Mouse (Mus musculus) midbrain, embryonic 11.5 days (tissue): Measurements from ENCODE around the gene Cyb5rl. TPM values are rescaled to one million over a fixed set of nuclear protein-coding genes. Genes with fewer than 3 reads are reported as not detected.

Source experiments
- ATAC-seq: fragments of 200-750 bp; cut with Nextera tagmentation; 2 replicates; pipeline ENCODE4 v1.8.0; 2017; ENCODE audit warnings: moderate TSS enrichment, moderate library complexity; ENCODE audit not compliant: low FRiP score
- DNase-seq: peaks from one replicate; pipeline ENCODE4 v3.0.0; 2015; ENCODE audit warnings: low spot score; ENCODE audit errors: missing footprints
- H3K27ac ChIP-seq: fragments of 300-500 bp; sonication (generic); 2 replicates; pipeline ENCODE4 v1.5.1; 2014; ENCODE audit warnings: low read depth, low read length
- H3K27me3 ChIP-seq: fragments of 300-500 bp; sonication (generic); 2 replicates; pipeline ENCODE4 v1.6.1; 2014; ENCODE audit warnings: mild to moderate bottlenecking, low read length, moderate library complexity, mixed read lengths; ENCODE audit not compliant: control insufficient read depth, insufficient read depth
- H3K36me3 ChIP-seq: fragments of 300-500 bp; sonication (generic); 2 replicates; pipeline ENCODE4 v1.6.1; 2014; ENCODE audit warnings: mild to moderate bottlenecking, low read length, moderate library complexity, mixed read lengths; ENCODE audit not compliant: control insufficient read depth, insufficient read depth
- H3K4me1 ChIP-seq: fragments of 300-500 bp; sonication (generic); 2 replicates; pipeline ENCODE4 v1.6.1; 2014; ENCODE audit warnings: low read length; ENCODE audit not compliant: control insufficient read depth, insufficient read depth
- H3K4me2 ChIP-seq: fragments of 300-500 bp; sonication (generic); 2 replicates; pipeline ENCODE4 v1.6.1; 2014; ENCODE audit warnings: mild to moderate bottlenecking, moderate library complexity
- H3K4me3 ChIP-seq: fragments of 300-500 bp; sonication (generic); 2 replicates; pipeline ENCODE4 v1.5.1; 2014; ENCODE audit warnings: low read depth, low read length
- H3K9ac ChIP-seq: fragments of 300-500 bp; sonication (generic); 2 replicates; pipeline ENCODE4 v1.6.1; 2014; ENCODE audit warnings: low read length
- H3K9me3 ChIP-seq: fragments of 300-500 bp; sonication (generic); 2 replicates; pipeline ENCODE4 v1.6.1; 2016; ENCODE audit warnings: low read length; ENCODE audit not compliant: control insufficient read depth
- WGBS: fragments of 180-500 bp; shearing (Covaris S2); extraction: QIAGEN DNeasy Blood & Tissue Kit; methylation state at CpG from one replicate; pipeline ENCODE4 v1.1.7; 2014; 5-methylcytosine and 5-hydroxymethylcytosine counted together
- polyA plus RNA-seq: library from polyadenylated mRNA; unstranded; fragments of >200 nt; fragmentation: Nextera tagmentation; extraction: Ambion mirVana; gene quantifications from 2 replicates; pipeline ENCODE4 v1.2.1, GENCODE M21; 2014

The Cyb5rl gene
- polyA plus RNA-seq: 5.6 TPM in 2 replicates

DNA sequence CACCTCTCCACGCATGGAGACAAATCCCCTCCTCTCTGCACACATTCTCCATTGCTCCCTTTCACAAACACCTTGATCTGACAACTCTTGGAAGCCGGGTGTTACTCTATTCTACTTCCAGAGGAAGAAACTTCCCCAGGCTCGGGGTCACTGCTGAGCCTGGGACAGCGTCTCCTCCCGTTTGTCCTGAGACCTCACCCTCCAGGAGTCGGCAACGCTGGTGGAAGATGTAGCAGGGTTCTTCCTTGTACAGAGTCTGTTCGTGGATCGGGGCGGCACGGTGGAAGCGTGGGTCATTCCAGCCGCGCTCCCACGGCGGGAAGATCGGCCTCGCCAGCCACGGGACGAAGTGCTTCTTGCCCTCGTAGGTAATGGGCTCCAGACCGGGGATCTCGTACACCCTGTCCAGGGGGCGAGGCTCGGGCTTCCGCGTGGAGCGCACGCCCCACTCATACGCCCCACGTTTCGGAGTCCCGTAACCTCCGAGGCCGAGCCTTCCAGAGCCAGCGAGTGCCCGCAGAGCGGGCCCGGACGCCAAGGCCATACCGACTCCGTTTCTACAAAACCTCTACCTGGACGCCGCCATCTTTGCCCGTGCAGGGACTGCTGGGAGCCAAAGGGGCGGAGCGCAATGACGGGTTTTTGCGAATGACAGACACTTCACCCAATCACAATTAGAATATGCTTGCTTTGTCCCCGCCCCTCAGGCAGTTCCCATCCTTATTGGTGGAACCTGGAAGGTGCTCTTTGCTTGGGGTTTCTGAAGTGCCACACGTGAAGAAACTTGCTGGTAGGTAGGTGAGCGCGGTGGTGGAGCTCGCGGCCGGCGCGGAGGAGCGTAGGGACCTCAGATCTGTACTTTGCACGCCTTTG is at the start of gene Cyb5rl, which contains the start of gene Mrpl37:
Cyb5rl (plus strand) TSS at position 737 of the 873 bp plus-strand sequence.
Mrpl37 (minus strand) TSS at position 617 of the 873 bp plus-strand sequence.
- ATAC-seq (peak; percentile 99), DNase-seq (peak; percentile 99)
- Histone ChIP-seq H3K9ac (peak within 1 kb of the TSS; percentile 87), H3K9me3 (no peaks in the 10 kb centered on the region), H3K27me3 (no peaks in the 10 kb centered on the region), H3K36me3 (peaks cover 8% of the 10 kb centered on the region), H3K27ac (no peak within 1 kb of the TSS), H3K4me2 (peak within 1 kb of the TSS; percentile 99), H3K4me3 (peak within 1 kb of the TSS; percentile 90), H3K4me1 (peaks cover 12% of the 10 kb centered on the region)
- under 1% methylated on average over 60 of the region's 60 CpGs for WGBS

DNA sequence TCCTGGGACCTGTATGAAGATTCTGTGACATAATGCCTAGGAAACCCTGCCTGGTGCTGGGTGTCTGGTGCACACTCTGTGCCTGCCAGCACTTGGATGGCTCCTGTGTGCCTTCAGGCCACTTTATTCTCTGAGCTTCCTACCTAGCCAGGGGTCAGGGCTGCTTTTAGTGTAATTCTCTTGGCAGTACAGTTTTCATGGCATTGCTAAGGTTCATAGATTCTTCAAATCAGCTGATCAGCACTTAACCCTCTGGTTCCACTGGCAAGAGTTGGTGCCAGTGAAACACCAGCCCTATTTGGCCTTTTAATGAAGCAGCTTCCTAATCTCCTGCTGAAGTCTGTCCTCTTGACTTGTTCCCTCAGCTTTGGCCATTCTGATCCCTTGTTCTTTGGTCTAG is 49.5 kb upstream of the Cyb5rl start:
- Histone ChIP-seq H3K4me3 (no peak overlapping the region), H3K27ac (no peak overlapping the region), H3K9ac (no peak overlapping the region), H3K27me3 (no peaks in the 10 kb centered on the region), H3K4me1 (peaks cover 46% of the 10 kb centered on the region), H3K9me3 (no peaks in the 10 kb centered on the region), H3K36me3 (no peaks in the 10 kb centered on the region), H3K4me2 (no peak overlapping the region)
- ATAC-seq (no peak), DNase-seq (no peak)

DNA sequence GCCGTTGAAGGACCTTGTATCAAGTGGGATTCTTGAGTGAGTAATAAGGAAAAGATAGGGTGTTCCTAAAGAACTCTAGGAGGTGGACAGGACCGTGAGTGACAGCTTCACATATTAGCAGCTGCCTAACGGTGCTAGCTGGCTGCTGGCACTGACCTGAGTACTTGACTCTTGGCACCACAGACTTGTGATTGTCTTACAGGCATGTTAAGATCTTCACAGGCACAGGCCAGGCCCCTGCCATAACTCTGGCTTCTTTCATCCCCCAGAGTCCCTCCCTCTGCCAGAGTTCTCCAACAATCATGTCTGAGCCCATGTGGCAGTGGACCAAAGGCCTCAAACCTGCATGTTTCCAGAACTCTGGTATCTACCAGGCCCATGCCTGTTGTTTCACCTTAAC is 48.3 kb upstream of the Cyb5rl start:
- peaks cover 48% of the 10 kb centered on the region for H3K4me1 ChIP-seq
- H3K9ac ChIP-seq: peak overlapping the region; percentile 42
- no peak for ATAC-seq
- H3K36me3 ChIP-seq: no peaks in the 10 kb centered on the region; the same call in 1 of the 2 replicates
- no peak overlapping the region for H3K4me3 ChIP-seq
- H3K27me3 ChIP-seq: no peaks in the 10 kb centered on the region
- H3K4me2 ChIP-seq: no peak overlapping the region
- no peak for DNase-seq
- H3K9me3 ChIP-seq: no peaks in the 10 kb centered on the region
- no peak overlapping the region for H3K27ac ChIP-seq
- WGBS: 84% methylated on average over 3 of the region's 3 CpGs

DNA sequence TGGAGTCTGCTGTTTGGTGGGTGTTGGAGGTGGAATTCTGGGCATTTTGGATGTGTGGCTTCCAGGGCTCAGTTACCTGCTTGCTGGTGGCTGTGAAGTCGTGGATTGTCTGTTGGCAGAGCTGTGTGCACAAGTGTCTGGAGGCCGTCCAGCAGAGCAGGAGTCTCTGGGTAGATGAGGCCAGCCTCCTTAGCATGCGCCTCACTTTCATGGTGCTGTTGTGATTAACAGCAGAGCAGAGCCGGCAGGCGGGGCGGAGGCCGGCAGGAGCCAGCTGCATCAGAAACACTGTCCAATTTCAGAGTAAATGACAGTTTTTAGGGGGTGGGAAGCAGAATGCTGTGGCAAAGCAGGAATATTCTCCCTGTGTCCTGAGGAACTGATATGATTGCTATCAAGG is 47.8 kb upstream of the Cyb5rl start:
- Histone ChIP-seq H3K27me3 (no peaks in the 10 kb centered on the region), H3K4me3 (no peak overlapping the region), H3K27ac (peak overlapping the region; percentile 40; the same call in 1 of the 2 replicates), H3K9ac (peak overlapping the region; percentile 42), H3K9me3 (no peaks in the 10 kb centered on the region), H3K4me2 (no peak overlapping the region), H3K4me1 (peaks cover 48% of the 10 kb centered on the region), H3K36me3 (no peaks in the 10 kb centered on the region; the same call in 1 of the 2 replicates)
- DNase-seq (no peak), ATAC-seq (no peak)
- WGBS: 69% methylated on average over 7 of the region's 7 CpGs

DNA sequence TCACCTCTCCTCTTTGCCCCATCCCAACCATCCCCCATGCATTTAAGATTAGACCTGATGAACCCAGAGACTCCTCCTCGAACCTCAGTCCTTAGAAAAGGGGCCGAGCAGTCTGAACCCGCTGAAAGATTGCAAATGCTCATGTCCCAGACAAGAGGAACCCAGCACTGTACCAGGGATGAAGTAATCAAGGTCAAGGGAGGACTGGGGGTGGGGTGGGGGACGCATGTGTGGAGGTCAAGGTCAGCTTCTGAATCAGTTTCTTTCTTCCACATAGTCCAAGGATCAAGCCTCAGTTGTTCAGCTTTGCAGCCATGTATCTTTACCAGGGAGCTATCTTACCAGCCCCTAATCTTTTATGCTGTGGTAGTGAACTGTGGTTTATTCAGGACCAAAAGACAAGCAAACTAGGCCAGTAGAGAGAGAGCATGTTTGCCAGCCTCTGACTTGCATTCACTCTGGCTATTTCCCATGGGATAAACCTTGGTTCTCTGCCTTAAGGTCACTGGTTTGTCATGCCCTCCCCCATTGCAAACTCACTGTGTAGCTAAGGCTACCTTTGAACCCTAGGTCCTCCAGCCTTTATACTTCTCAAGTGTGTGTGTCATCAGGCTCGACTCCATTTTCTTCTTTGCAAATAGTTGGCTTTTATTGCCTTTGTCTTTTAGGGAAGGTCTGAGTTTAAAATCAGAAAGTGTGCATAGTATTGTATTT is 46.3 kb upstream of the Cyb5rl start:
- H3K4me1 ChIP-seq: peaks cover 40% of the 10 kb centered on the region
- H3K36me3 ChIP-seq: no peaks in the 10 kb centered on the region; the same call in 1 of the 2 replicates

DNA sequence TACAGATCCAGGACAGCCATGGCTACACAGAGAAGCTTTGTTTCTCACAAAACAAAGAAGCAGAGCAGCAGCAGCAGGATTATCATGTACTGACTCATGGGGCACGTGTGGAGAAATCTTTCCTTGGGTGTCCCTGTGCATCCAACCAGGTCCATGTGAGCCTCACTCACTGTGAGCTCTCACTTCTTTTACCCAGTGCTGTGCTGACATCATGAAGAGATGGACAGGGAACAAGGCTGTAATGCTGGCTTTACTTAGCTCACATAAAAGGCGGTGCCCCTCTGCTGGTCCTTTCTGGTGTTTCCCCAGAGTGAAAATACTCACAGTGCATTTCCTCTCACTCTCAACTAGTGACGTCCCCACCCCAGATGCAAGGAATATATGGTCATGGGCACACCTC is 45.3 kb upstream of the Cyb5rl start:
- WGBS: 66% methylated on average over 3 of the region's 3 CpGs
- H3K27ac ChIP-seq: no peak overlapping the region; the same call in 1 of the 2 replicates
- H3K36me3 ChIP-seq: no peaks in the 10 kb centered on the region; the same call in 1 of the 2 replicates
- ATAC-seq (no peak), DNase-seq (no peak)
- no peak overlapping the region for H3K4me3 ChIP-seq
- no peaks in the 10 kb centered on the region for H3K27me3 ChIP-seq
- no peak overlapping the region; the same call in 1 of the 2 replicates for H3K9ac ChIP-seq
- H3K9me3 ChIP-seq: no peaks in the 10 kb centered on the region
- no peak overlapping the region for H3K4me2 ChIP-seq
- peaks cover 30% of the 10 kb centered on the region for H3K4me1 ChIP-seq

More for the DNA sequence above, 46.3 kb upstream of the Cyb5rl start:
- DNase-seq (no peak), ATAC-seq (no peak)
- Histone ChIP-seq H3K9ac (no peak overlapping the region), H3K27ac (no peak overlapping the region), H3K27me3 (no peaks in the 10 kb centered on the region), H3K4me2 (no peak overlapping the region), H3K4me3 (no peak overlapping the region), H3K9me3 (no peaks in the 10 kb centered on the region)
- WGBS: 72% methylated on average over 5 of the region's 5 CpGs

DNA sequence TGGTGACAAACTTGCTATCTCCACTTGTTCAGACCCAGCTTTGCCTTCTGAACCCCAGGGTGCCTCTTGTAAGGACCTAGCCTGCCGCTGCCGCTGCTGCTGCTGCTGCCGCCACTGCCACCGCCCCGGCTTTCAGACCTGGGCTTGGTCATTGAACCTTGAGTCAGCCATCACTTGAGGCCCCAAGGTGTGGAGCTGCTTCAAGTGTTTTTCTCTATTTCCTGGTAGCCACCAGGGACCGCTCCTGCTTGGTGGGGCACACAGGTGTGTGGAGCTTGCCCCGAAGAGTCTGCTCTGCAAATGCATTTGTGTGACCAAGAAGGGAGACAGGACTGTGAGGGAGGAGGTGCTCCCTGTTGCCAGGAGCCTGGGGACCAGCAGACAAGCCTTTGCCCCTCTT is 41.9 kb upstream of the Cyb5rl start:
- H3K9me3 ChIP-seq: no peaks in the 10 kb centered on the region
- no peak overlapping the region for H3K4me3 ChIP-seq
- no peaks in the 10 kb centered on the region; the same call in 1 of the 2 replicates for H3K36me3 ChIP-seq
- peaks cover 14% of the 10 kb centered on the region for H3K4me1 ChIP-seq
- no peak overlapping the region for H3K4me2 ChIP-seq
- WGBS: 88% methylated on average over 7 of the region's 7 CpGs
- ATAC-seq: no peak
- no peak overlapping the region for H3K27ac ChIP-seq
- DNase-seq: no peak
- H3K9ac ChIP-seq: no peak overlapping the region
- no peaks in the 10 kb centered on the region for H3K27me3 ChIP-seq

DNA sequence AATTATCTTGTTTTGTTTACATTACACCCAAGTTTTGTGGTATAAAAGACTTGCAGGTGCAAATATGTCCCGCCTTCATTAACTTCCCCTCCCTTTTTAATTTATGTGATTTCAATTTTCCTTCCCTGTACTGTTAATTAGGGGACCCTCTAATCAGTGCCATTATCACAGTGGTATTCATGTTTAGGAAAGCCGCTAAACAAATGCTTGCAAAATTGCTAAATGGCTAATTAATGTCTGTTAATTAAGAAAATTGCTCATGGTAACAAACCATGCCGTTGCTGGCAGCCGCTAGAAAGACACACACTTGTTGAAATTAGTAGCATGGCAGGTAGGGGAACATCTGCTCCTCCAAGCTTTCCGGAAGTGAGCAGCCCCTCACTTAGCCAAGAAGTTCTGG is 41.4 kb upstream of the Cyb5rl start:
- Histone ChIP-seq H3K4me2 (no peak overlapping the region), H3K27me3 (no peaks in the 10 kb centered on the region), H3K36me3 (no peaks in the 10 kb centered on the region; the same call in none of the 2 replicates), H3K9ac (no peak overlapping the region), H3K9me3 (no peaks in the 10 kb centered on the region), H3K4me1 (peaks cover 11% of the 10 kb centered on the region), H3K4me3 (no peak overlapping the region), H3K27ac (no peak overlapping the region)
- no peak for ATAC-seq
- DNase-seq: no peak
- 96% methylated on average over 5 of the region's 5 CpGs for WGBS

DNA sequence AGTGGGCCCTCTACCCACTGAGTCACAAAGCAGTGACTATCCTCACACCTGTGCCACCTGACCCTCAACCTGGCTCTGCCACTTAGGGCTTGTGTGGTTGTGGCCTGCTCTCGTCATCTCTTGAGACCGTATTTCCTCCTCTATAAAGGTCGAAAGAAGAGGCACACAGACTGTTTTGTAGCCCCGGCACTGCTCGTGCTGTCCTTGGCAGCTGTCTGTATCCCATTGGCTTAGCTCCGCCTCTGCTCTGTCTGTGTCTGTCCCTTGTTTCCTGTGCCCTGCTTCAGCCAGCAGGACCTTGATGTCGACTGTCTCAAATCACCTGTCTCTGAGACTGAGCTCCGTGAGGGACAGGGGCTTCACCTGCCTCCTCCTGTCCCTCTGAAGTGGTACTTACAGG is 40.3 kb upstream of the Cyb5rl start:
- Histone ChIP-seq H3K9ac (no peak overlapping the region), H3K4me2 (no peak overlapping the region), H3K4me1 (peaks cover 2% of the 10 kb centered on the region; the same call in 1 of the 2 replicates), H3K9me3 (no peaks in the 10 kb centered on the region), H3K36me3 (peaks cover 10% of the 10 kb centered on the region), H3K27me3 (no peaks in the 10 kb centered on the region), H3K4me3 (no peak overlapping the region), H3K27ac (no peak overlapping the region; the same call in 1 of the 2 replicates)
- no peak for DNase-seq
- WGBS: 79% methylated on average over 8 of the region's 8 CpGs
- ATAC-seq: no peak
